Mouse (Mus musculus) testis, adult 2 months (tissue): ENCODE measurements around the gene Mbnl1. TPM values are rescaled to one million over a fixed set of nuclear protein-coding genes. Genes with fewer than 3 reads are reported as not detected.

Source experiments
- H3K27ac ChIP-seq: fragments of 200-500 bp; 2 replicates; pipeline ENCODE4 v1.5.1; 2012; ENCODE audit warnings: low read depth, low read length; ENCODE audit not compliant: control insufficient read depth, insufficient read depth
- H3K27me3 ChIP-seq: fragments of 200-500 bp; 2 replicates; pipeline ENCODE4 v1.6.1; 2012; ENCODE audit warnings: mild to moderate bottlenecking, low read length, moderate library complexity; ENCODE audit not compliant: control insufficient read depth, insufficient read depth
- H3K36me3 ChIP-seq: fragments of 200-500 bp; 2 replicates; pipeline ENCODE4 v1.6.1; 2012; ENCODE audit warnings: mild to moderate bottlenecking, low read length; ENCODE audit not compliant: control insufficient read depth, insufficient read depth
- H3K4me1 ChIP-seq: fragments of 200-500 bp; 2 replicates; pipeline ENCODE4 v1.6.1; 2012; ENCODE audit warnings: low read length; ENCODE audit not compliant: control insufficient read depth, insufficient read depth
- H3K4me3 ChIP-seq: fragments of 200-500 bp; 2 replicates; pipeline ENCODE4 v1.5.1; 2012; ENCODE audit warnings: low read depth, mild to moderate bottlenecking, low read length, moderate library complexity, mixed read lengths; ENCODE audit not compliant: control insufficient read depth
- CTCF ChIP-seq: fragments of 200-500 bp; IDR thresholded peaks from 2 replicates; pipeline ENCODE4 v1.5.1; 2012; ENCODE audit warnings: low read depth, mild to moderate bottlenecking, inconsistent platforms, low read length, moderate library complexity; ENCODE audit not compliant: control insufficient read depth, insufficient read depth, insufficient replicate concordance
- POLR2A ChIP-seq: fragments of 200-500 bp; IDR thresholded peaks from 2 replicates; pipeline ENCODE4 v1.6.1; 2012; ENCODE audit warnings: low read depth, mild to moderate bottlenecking, inconsistent platforms, low read length, moderate library complexity; ENCODE audit not compliant: control insufficient read depth
- polyA plus RNA-seq: library from polyadenylated mRNA; depleted of rRNA; stranded (reverse); fragments of >200 nt; gene quantifications from 2 replicates; pipeline ENCODE4 v1.2.3, GENCODE M21; 2012

Gene Mbnl1
- polyA plus RNA-seq, 1 experiment: 13.2 TPM

GRCm38 (mm10) chr3:60601686-60602085, 129.1 kb downstream of the Mbnl1 start:
- Histone ChIP-seq H3K4me1 (peaks cover 2% of the 10 kb centered on the region; the same call in 1 of the 2 replicates), H3K36me3 (no peaks in the 10 kb centered on the region), H3K4me3 (no peak overlapping the region), H3K27me3 (no peaks in the 10 kb centered on the region), H3K27ac (no peak overlapping the region)
- TF ChIP-seq CTCF (peak; percentile 68; the same call in 1 of the 2 replicates), POLR2A (no peak)

GRCm38 (mm10) chr3:60602923-60603549, 130.4 kb downstream of the Mbnl1 start:
- Histone ChIP-seq H3K27ac (no peak overlapping the region), H3K27me3 (no peaks in the 10 kb centered on the region), H3K36me3 (no peaks in the 10 kb centered on the region), H3K4me3 (no peak overlapping the region), H3K4me1 (peaks cover 2% of the 10 kb centered on the region; the same call in 1 of the 2 replicates)
- TF ChIP-seq CTCF (no peak), POLR2A (no peak)

GRCm38 (mm10) chr3:60603637-60604036, 131.0 kb downstream of the Mbnl1 start:
- no peaks in the 10 kb centered on the region for H3K36me3 ChIP-seq
- H3K27me3 ChIP-seq: no peaks in the 10 kb centered on the region
- TF ChIP-seq POLR2A (no peak), CTCF (no peak)
- H3K4me1 ChIP-seq: peaks cover 2% of the 10 kb centered on the region; the same call in 1 of the 2 replicates
- H3K27ac ChIP-seq: no peak overlapping the region
- H3K4me3 ChIP-seq: no peak overlapping the region

GRCm38 (mm10) chr3:60604205-60604604, 131.6 kb downstream of the Mbnl1 start:
- Histone ChIP-seq H3K4me3 (no peak overlapping the region), H3K27ac (no peak overlapping the region), H3K4me1 (peaks cover 2% of the 10 kb centered on the region; the same call in 1 of the 2 replicates), H3K27me3 (no peaks in the 10 kb centered on the region), H3K36me3 (no peaks in the 10 kb centered on the region)
- no peak for TF ChIP-seq POLR2A

GRCm38 (mm10) chr3:60608952-60609403, 136.3 kb downstream of the Mbnl1 start:
- TF ChIP-seq POLR2A (no peak), CTCF (no peak)

GRCm38 (mm10) chr3:60611839-60612238, 139.2 kb downstream of the Mbnl1 start:
- H3K4me3 ChIP-seq: no peak overlapping the region
- no peaks in the 10 kb centered on the region for H3K4me1 ChIP-seq
- TF ChIP-seq CTCF: no peak
- H3K27ac ChIP-seq: no peak overlapping the region
- H3K36me3 ChIP-seq: no peaks in the 10 kb centered on the region
- H3K27me3 ChIP-seq: no peaks in the 10 kb centered on the region

More at GRCm38 (mm10) chr3:60608952-60609403, 136.3 kb downstream of the Mbnl1 start:
- Histone ChIP-seq H3K4me3 (no peak overlapping the region), H3K27ac (no peak overlapping the region), H3K4me1 (peaks cover 2% of the 10 kb centered on the region; the same call in 1 of the 2 replicates), H3K27me3 (no peaks in the 10 kb centered on the region), H3K36me3 (no peaks in the 10 kb centered on the region)

- H3K4me3 ChIP-seq: no peak overlapping the region
- H3K36me3 ChIP-seq: no peaks in the 10 kb centered on the region
- TF ChIP-seq CTCF (no peak), POLR2A (no peak)
- H3K27me3 ChIP-seq: no peaks in the 10 kb centered on the region
- H3K4me1 ChIP-seq: no peaks in the 10 kb centered on the region
- H3K27ac ChIP-seq: no peak overlapping the region
Observed at GRCm38 (mm10) chr3:60613121-60613520, 140.5 kb downstream of the Mbnl1 start.

- Histone ChIP-seq H3K36me3 (no peaks in the 10 kb centered on the region), H3K4me3 (no peak overlapping the region), H3K27me3 (no peaks in the 10 kb centered on the region), H3K4me1 (no peaks in the 10 kb centered on the region), H3K27ac (no peak overlapping the region)
- TF ChIP-seq POLR2A (no peak), CTCF (no peak)
Observed at GRCm38 (mm10) chr3:60614516-60614915, 141.9 kb downstream of the Mbnl1 start.
